Mouse (Mus musculus) neural tube, embryonic 14.5 days (tissue): ENCODE measurements around the gene Pef1. TPM values are rescaled to one million over a fixed set of nuclear protein-coding genes. Genes with fewer than 3 reads are reported as not detected.

Experiments used
- ATAC-seq: fragments of 200-750 bp; cut with Nextera tagmentation; 2 replicates; pipeline ENCODE4 v1.8.0; 2017; ENCODE audit warnings: low read depth, mild to moderate bottlenecking, moderate TSS enrichment, moderate library complexity
- H3K27ac ChIP-seq: fragments of 300-500 bp; sonication (generic); 2 replicates; pipeline ENCODE4 v1.5.1; 2014; ENCODE audit warnings: low read depth, mild to moderate bottlenecking, control low read depth, low read length, moderate library complexity, mixed read lengths
- H3K27me3 ChIP-seq: fragments of 300-500 bp; sonication (generic); 2 replicates; pipeline ENCODE4 v1.6.1; 2014; ENCODE audit warnings: low read length; ENCODE audit not compliant: control insufficient read depth, insufficient read depth
- H3K36me3 ChIP-seq: fragments of 300-500 bp; sonication (generic); 2 replicates; pipeline ENCODE4 v1.6.1; 2014; ENCODE audit warnings: low read length, mixed read lengths; ENCODE audit not compliant: control insufficient read depth, insufficient read depth
- H3K4me1 ChIP-seq: fragments of 300-500 bp; sonication (generic); 2 replicates; pipeline ENCODE4 v1.6.1; 2014; ENCODE audit warnings: low read length; ENCODE audit not compliant: control insufficient read depth, insufficient read depth
- H3K4me2 ChIP-seq: fragments of 300-500 bp; sonication (generic); 2 replicates; pipeline ENCODE4 v1.6.1; 2014; ENCODE audit warnings: mild to moderate bottlenecking, low read depth, low read length, control low read depth
- H3K4me3 ChIP-seq: fragments of 300-500 bp; sonication (generic); 2 replicates; pipeline ENCODE4 v1.5.1; 2014; ENCODE audit warnings: low read depth, low read length, control low read depth, mixed read lengths
- H3K9ac ChIP-seq: fragments of 300-500 bp; sonication (generic); replicated peaks from 2 replicates; pipeline ENCODE4 v1.6.1; 2014; ENCODE audit warnings: low read depth, mild to moderate bottlenecking, control low read depth, low read length, mixed read lengths
- H3K9me3 ChIP-seq: fragments of 300-500 bp; sonication (generic); 2 replicates; pipeline ENCODE4 v1.6.1; 2016; ENCODE audit warnings: low read length; ENCODE audit not compliant: control insufficient read depth
- WGBS: fragments of 180-500 bp; shearing (Covaris S2); extraction: QIAGEN DNeasy Blood & Tissue Kit; methylation state at CpG from one replicate; pipeline ENCODE4 v1.1.7; 2014; 5-methylcytosine and 5-hydroxymethylcytosine counted together
- polyA plus RNA-seq: library from polyadenylated mRNA; unstranded; fragments of >200 nt; fragmentation: Nextera tagmentation; extraction: Ambion mirVana; gene quantifications from 2 replicates; pipeline ENCODE4 v1.2.1, GENCODE M21; 2014

The Pef1 gene
- polyA plus RNA-seq, 1 experiment from 2014 or later: 68.3 TPM

- Histone ChIP-seq H3K4me2 (no peak overlapping the region), H3K9ac (no peak overlapping the region), H3K9me3 (no peaks in the 10 kb centered on the region), H3K4me3 (no peak overlapping the region), H3K27ac (no peak overlapping the region), H3K27me3 (no peaks in the 10 kb centered on the region), H3K4me1 (no peaks in the 10 kb centered on the region), H3K36me3 (no peaks in the 10 kb centered on the region)
- 59% methylated on average over 3 of the region's 3 CpGs for WGBS
- no peak for ATAC-seq
Measured at GRCm38 (mm10) chr4:130070523-130070922, 31.8 kb upstream of the Pef1 start.

GRCm38 (mm10) chr4:130071758-130072157 lies 30.6 kb upstream of the Pef1 start:
- Histone ChIP-seq H3K4me2 (no peak overlapping the region), H3K4me1 (no peaks in the 10 kb centered on the region), H3K4me3 (no peak overlapping the region), H3K27ac (no peak overlapping the region), H3K36me3 (no peaks in the 10 kb centered on the region), H3K9ac (no peak overlapping the region), H3K9me3 (no peaks in the 10 kb centered on the region), H3K27me3 (no peaks in the 10 kb centered on the region)
- no peak for ATAC-seq
- 88% methylated on average over 2 of the region's 2 CpGs for WGBS

- Histone ChIP-seq H3K9ac (no peak overlapping the region), H3K36me3 (no peaks in the 10 kb centered on the region), H3K27ac (no peak overlapping the region), H3K9me3 (no peaks in the 10 kb centered on the region), H3K4me3 (no peak overlapping the region), H3K4me2 (no peak overlapping the region), H3K4me1 (no peaks in the 10 kb centered on the region), H3K27me3 (no peaks in the 10 kb centered on the region)
- ATAC-seq: no peak
- 83% methylated on average over 4 of the region's 4 CpGs for WGBS
Measured at GRCm38 (mm10) chr4:130073367-130073766, 29.0 kb upstream of the Pef1 start.

GRCm38 (mm10) chr4:130074761-130075515 lies 27.4 kb upstream of the Pef1 start:
- WGBS: 66% methylated on average over 17 of the region's 17 CpGs
- Histone ChIP-seq H3K4me3 (no peak overlapping the region), H3K36me3 (no peaks in the 10 kb centered on the region), H3K9me3 (no peaks in the 10 kb centered on the region), H3K27ac (no peak overlapping the region), H3K4me2 (no peak overlapping the region), H3K9ac (no peak overlapping the region), H3K27me3 (no peaks in the 10 kb centered on the region), H3K4me1 (no peaks in the 10 kb centered on the region)
- ATAC-seq: peak; percentile 54; the same call in 1 of the 2 replicates

GRCm38 (mm10) chr4:130076856-130077255 lies 25.5 kb upstream of the Pef1 start:
- no peaks in the 10 kb centered on the region for H3K27me3 ChIP-seq
- no peaks in the 10 kb centered on the region for H3K9me3 ChIP-seq
- H3K36me3 ChIP-seq: no peaks in the 10 kb centered on the region
- H3K4me1 ChIP-seq: 0 out of 2 replicates have a peak, but pooled peaks cover 5% of the 10 kb centered on the region
- 61% methylated on average over 8 of the region's 8 CpGs for WGBS
- no peak overlapping the region for H3K4me3 ChIP-seq
- ATAC-seq: no peak
- no peak overlapping the region; the same call in 1 of the 2 replicates for H3K9ac ChIP-seq
- H3K27ac ChIP-seq: no peak overlapping the region
- no peak overlapping the region for H3K4me2 ChIP-seq

- no peaks in the 10 kb centered on the region for H3K36me3 ChIP-seq
- 58% methylated on average over 16 of the region's 17 CpGs for WGBS
- H3K9me3 ChIP-seq: no peaks in the 10 kb centered on the region
- ATAC-seq: no peak
- no peak overlapping the region for H3K4me3 ChIP-seq
- no peaks in the 10 kb centered on the region for H3K27me3 ChIP-seq
- no peak overlapping the region for H3K9ac ChIP-seq
- no peak overlapping the region for H3K4me2 ChIP-seq
- H3K4me1 ChIP-seq: 0 out of 2 replicates have a peak, but pooled peaks cover 5% of the 10 kb centered on the region
- H3K27ac ChIP-seq: no peak overlapping the region
Measured at GRCm38 (mm10) chr4:130078816-130079485, 23.4 kb upstream of the Pef1 start.

- Histone ChIP-seq H3K9me3 (no peaks in the 10 kb centered on the region), H3K36me3 (no peaks in the 10 kb centered on the region), H3K9ac (no peak overlapping the region), H3K4me3 (no peak overlapping the region), H3K27me3 (no peaks in the 10 kb centered on the region), H3K27ac (no peak overlapping the region), H3K4me2 (no peak overlapping the region), H3K4me1 (0 out of 2 replicates have a peak, but pooled peaks cover 5% of the 10 kb centered on the region)
- no peak for ATAC-seq
- WGBS: 65% methylated on average over 3 of the region's 3 CpGs
Measured at GRCm38 (mm10) chr4:130079521-130079920, 22.8 kb upstream of the Pef1 start.

GRCm38 (mm10) chr4:130081345-130082190 lies 20.8 kb upstream of the Pef1 start:
- peak; percentile 63 for ATAC-seq
- no peaks in the 10 kb centered on the region; the same call in 1 of the 2 replicates for H3K27me3 ChIP-seq
- no peak overlapping the region for H3K9ac ChIP-seq
- H3K9me3 ChIP-seq: no peaks in the 10 kb centered on the region
- H3K4me1 ChIP-seq: 0 out of 2 replicates have a peak, but pooled peaks cover 5% of the 10 kb centered on the region
- no peak overlapping the region for H3K4me2 ChIP-seq
- no peak overlapping the region for H3K27ac ChIP-seq
- H3K36me3 ChIP-seq: no peaks in the 10 kb centered on the region
- WGBS: 70% methylated on average over 19 of the region's 19 CpGs
- no peak overlapping the region for H3K4me3 ChIP-seq
